Mouse (Mus musculus): ENCODE results near the gene Fcnb. TPM values are rescaled to one million over a fixed set of nuclear protein-coding genes. Genes with fewer than 3 reads are reported as not detected.

Gene Fcnb
- polyA plus RNA-seq, 1 experiment from 2014 or later = 0.20 TPM

- H3K27me3 ChIP-seq = no peaks in the 10 kb centered on the region
- no peak for ATAC-seq (replicated peaks)
- H3K4me3 ChIP-seq = no peak overlapping the region
- H3K9ac ChIP-seq (replicated peaks) = no peak overlapping the region
- peak overlapping the region; percentile 74 for H3K27ac ChIP-seq (replicated peaks)
- 58% methylated on average over 2 of the region's 2 CpGs for WGBS
- no peaks in the 10 kb centered on the region for H3K36me3 ChIP-seq
- H3K4me1 ChIP-seq = peaks cover 21% of the 10 kb centered on the region
- no peak overlapping the region for H3K4me2 ChIP-seq (replicated peaks)
- H3K9me3 ChIP-seq = no peaks in the 10 kb centered on the region
Observed at GRCm38 (mm10) chr2:28067821-28068536, 16.7 kb downstream of the Fcnb start.

- no peak for ATAC-seq (replicated peaks)
- no peak overlapping the region for H3K4me3 ChIP-seq
- peaks cover 21% of the 10 kb centered on the region for H3K4me1 ChIP-seq
- H3K36me3 ChIP-seq = no peaks in the 10 kb centered on the region
- no peak overlapping the region for H3K9ac ChIP-seq (replicated peaks)
- no peaks in the 10 kb centered on the region for H3K9me3 ChIP-seq
- no peaks in the 10 kb centered on the region for H3K27me3 ChIP-seq
- no peak overlapping the region for H3K4me2 ChIP-seq (replicated peaks)
- 64% methylated on average over 6 of the region's 6 CpGs for WGBS
- peak overlapping the region; percentile 74 for H3K27ac ChIP-seq (replicated peaks)
Observed at GRCm38 (mm10) chr2:28067175-28067574, 17.5 kb downstream of the Fcnb start.

GRCm38 (mm10) chr2:28066686-28067085 is 18.0 kb downstream of the Fcnb start:
- Histone ChIP-seq H3K4me3 (no peak overlapping the region), H3K4me2 (replicated peaks) (no peak overlapping the region), H3K4me1 (peaks cover 21% of the 10 kb centered on the region), H3K9me3 (no peaks in the 10 kb centered on the region), H3K36me3 (no peaks in the 10 kb centered on the region), H3K27ac (replicated peaks) (peak overlapping the region; percentile 74), H3K27me3 (no peaks in the 10 kb centered on the region), H3K9ac (replicated peaks) (no peak overlapping the region)
- ATAC-seq (replicated peaks) = no peak
- 74% methylated on average over 5 of the region's 5 CpGs for WGBS

GRCm38 (mm10) chr2:28065081-28065651 is 19.5 kb downstream of the Fcnb start:
- H3K4me3 ChIP-seq = no peak overlapping the region
- no peak for ATAC-seq (replicated peaks)
- H3K9me3 ChIP-seq = no peaks in the 10 kb centered on the region
- no peak overlapping the region for H3K9ac ChIP-seq (replicated peaks)
- H3K4me2 ChIP-seq (replicated peaks) = no peak overlapping the region
- no peak overlapping the region for H3K27ac ChIP-seq (replicated peaks)
- no peaks in the 10 kb centered on the region for H3K36me3 ChIP-seq
- no peaks in the 10 kb centered on the region for H3K27me3 ChIP-seq
- peaks cover 21% of the 10 kb centered on the region for H3K4me1 ChIP-seq
- 92% methylated on average over 5 of the region's 5 CpGs for WGBS

- Histone ChIP-seq H3K9ac (replicated peaks) (no peak overlapping the region), H3K4me2 (replicated peaks) (no peak overlapping the region), H3K36me3 (no peaks in the 10 kb centered on the region), H3K9me3 (no peaks in the 10 kb centered on the region), H3K27me3 (no peaks in the 10 kb centered on the region), H3K27ac (replicated peaks) (no peak overlapping the region), H3K4me3 (no peak overlapping the region), H3K4me1 (peaks cover 21% of the 10 kb centered on the region)
- WGBS = 77% methylated on average over 7 of the region's 7 CpGs
- ATAC-seq (replicated peaks) = no peak
Observed at GRCm38 (mm10) chr2:28064339-28065080, 20.2 kb downstream of the Fcnb start.

GRCm38 (mm10) chr2:28063711-28064338 is 20.9 kb downstream of the Fcnb start:
- Histone ChIP-seq H3K27me3 (no peaks in the 10 kb centered on the region), H3K4me3 (no peak overlapping the region), H3K27ac (replicated peaks) (no peak overlapping the region), H3K9me3 (no peaks in the 10 kb centered on the region), H3K36me3 (no peaks in the 10 kb centered on the region), H3K4me1 (peaks cover 17% of the 10 kb centered on the region), H3K4me2 (replicated peaks) (no peak overlapping the region), H3K9ac (replicated peaks) (no peak overlapping the region)
- WGBS = 92% methylated on average over 4 of the region's 4 CpGs
- no peak for ATAC-seq (replicated peaks)

GRCm38 (mm10) chr2:28059922-28060321 is 24.8 kb downstream of the Fcnb start:
- no peak for ATAC-seq (replicated peaks)

GRCm38 (mm10) chr2:28047092-28047491 is 37.6 kb downstream of the Fcnb start:
- 81% methylated on average over 7 of the region's 7 CpGs for WGBS
- no peaks in the 10 kb centered on the region for H3K36me3 ChIP-seq
- no peak overlapping the region for H3K27ac ChIP-seq (replicated peaks)
- H3K9ac ChIP-seq (replicated peaks) = no peak overlapping the region
- no peak for ATAC-seq (replicated peaks)
- H3K4me1 ChIP-seq = no peaks in the 10 kb centered on the region
- no peak overlapping the region for H3K4me3 ChIP-seq
- H3K27me3 ChIP-seq = no peaks in the 10 kb centered on the region
- no peak overlapping the region for H3K4me2 ChIP-seq (replicated peaks)
- H3K9me3 ChIP-seq = no peaks in the 10 kb centered on the region

More at GRCm38 (mm10) chr2:28059922-28060321, 24.8 kb downstream of the Fcnb start:
- no peaks in the 10 kb centered on the region for H3K27me3 ChIP-seq
- H3K9me3 ChIP-seq = no peaks in the 10 kb centered on the region
- no peak overlapping the region for H3K27ac ChIP-seq (replicated peaks)
- H3K4me1 ChIP-seq = no peaks in the 10 kb centered on the region
- no peaks in the 10 kb centered on the region for H3K36me3 ChIP-seq
- no peak overlapping the region for H3K4me3 ChIP-seq
- H3K9ac ChIP-seq (replicated peaks) = no peak overlapping the region
- WGBS = 91% methylated on average over 1 of the region's 1 CpGs
- no peak overlapping the region for H3K4me2 ChIP-seq (replicated peaks)

- Histone ChIP-seq H3K9ac (replicated peaks) (no peak overlapping the region), H3K4me3 (no peak overlapping the region), H3K36me3 (no peaks in the 10 kb centered on the region), H3K27me3 (no peaks in the 10 kb centered on the region), H3K4me2 (replicated peaks) (no peak overlapping the region), H3K27ac (replicated peaks) (no peak overlapping the region), H3K4me1 (no peaks in the 10 kb centered on the region), H3K9me3 (no peaks in the 10 kb centered on the region)
- ATAC-seq (replicated peaks) = no peak
- WGBS = 64% methylated on average over 6 of the region's 6 CpGs
Observed at GRCm38 (mm10) chr2:28046311-28046710, 38.4 kb downstream of the Fcnb start.

- H3K27ac ChIP-seq (replicated peaks) = no peak overlapping the region
- WGBS = 85% methylated on average over 9 of the region's 9 CpGs
Observed at GRCm38 (mm10) chr2:28044920-28045598, 39.6 kb downstream of the Fcnb start.

GRCm38 (mm10) chr2:28040466-28040865 is 44.2 kb downstream of the Fcnb start:
- Histone ChIP-seq H3K4me1 (peaks cover 21% of the 10 kb centered on the region), H3K9ac (replicated peaks) (no peak overlapping the region)

More at GRCm38 (mm10) chr2:28044920-28045598, 39.6 kb downstream of the Fcnb start:
- H3K27me3 ChIP-seq = no peaks in the 10 kb centered on the region
- H3K9ac ChIP-seq (replicated peaks) = no peak overlapping the region
- no peak for ATAC-seq (replicated peaks)
- no peaks in the 10 kb centered on the region for H3K9me3 ChIP-seq
- H3K4me1 ChIP-seq = no peaks in the 10 kb centered on the region
- H3K36me3 ChIP-seq = no peaks in the 10 kb centered on the region
- no peak overlapping the region for H3K4me3 ChIP-seq
- no peak overlapping the region for H3K4me2 ChIP-seq (replicated peaks)

More at GRCm38 (mm10) chr2:28040466-28040865, 44.2 kb downstream of the Fcnb start:
- no peaks in the 10 kb centered on the region for H3K9me3 ChIP-seq
- H3K4me3 ChIP-seq = no peak overlapping the region
- no peak for ATAC-seq (replicated peaks)
- H3K36me3 ChIP-seq = no peaks in the 10 kb centered on the region
- no peak overlapping the region for H3K4me2 ChIP-seq (replicated peaks)
- no peak overlapping the region for H3K27ac ChIP-seq (replicated peaks)
- H3K27me3 ChIP-seq = no peaks in the 10 kb centered on the region
- WGBS = 97% methylated on average over 1 of the region's 1 CpGs
